Mouse (Mus musculus) liver, embryonic 11.5 days (tissue): ENCODE measurements around the gene Olfr543. TPM values are rescaled to one million over a fixed set of nuclear protein-coding genes. Genes with fewer than 3 reads are reported as not detected.

Source experiments
- ATAC-seq: fragments of 200-750 bp; cut with Nextera tagmentation; replicated peaks from 2 replicates; pipeline ENCODE4 v1.8.0; 2017; ENCODE audit warnings: moderate number of reproducible peaks, mild to moderate bottlenecking, moderate TSS enrichment, moderate library complexity; ENCODE audit not compliant: low FRiP score
- DNase-seq: peaks from one replicate; pipeline ENCODE4 v3.0.0-alpha.2; 2017; ENCODE audit warnings: low spot score
- H3K27ac ChIP-seq: fragments of 300-500 bp; sonication (generic); 2 replicates; pipeline ENCODE4 v1.5.1; 2014; ENCODE audit warnings: mild to moderate bottlenecking, low read depth, low read length, control low read depth
- H3K27me3 ChIP-seq: fragments of 300-500 bp; sonication (generic); replicated peaks from 2 replicates; pipeline ENCODE4 v1.6.1; 2014; ENCODE audit warnings: low read length, mixed read lengths; ENCODE audit not compliant: control insufficient read depth, insufficient read depth
- H3K36me3 ChIP-seq: fragments of 300-500 bp; sonication (generic); 2 replicates; pipeline ENCODE4 v1.6.1; 2014; ENCODE audit warnings: mild to moderate bottlenecking, low read length, moderate library complexity, mixed read lengths; ENCODE audit not compliant: control insufficient read depth, insufficient read depth
- H3K4me1 ChIP-seq: fragments of 300-500 bp; sonication (generic); replicated peaks from 2 replicates; pipeline ENCODE4 v1.6.1; 2014; ENCODE audit warnings: low read length, mixed read lengths; ENCODE audit not compliant: control insufficient read depth, insufficient read depth
- H3K4me2 ChIP-seq: fragments of 300-500 bp; sonication (generic); 2 replicates; pipeline ENCODE4 v1.6.1; 2014; ENCODE audit warnings: mild to moderate bottlenecking, control low read depth, moderate library complexity
- H3K4me3 ChIP-seq: fragments of 300-500 bp; sonication (generic); 2 replicates; pipeline ENCODE4 v1.5.1; 2014; ENCODE audit warnings: low read depth, low read length, control low read depth
- H3K9ac ChIP-seq: fragments of 300-500 bp; sonication (generic); 2 replicates; pipeline ENCODE4 v1.6.1; 2014; ENCODE audit warnings: low read depth, low read length, control low read depth
- H3K9me3 ChIP-seq: fragments of 300-500 bp; sonication (generic); 2 replicates; pipeline ENCODE4 v1.6.1; 2016; ENCODE audit warnings: low read length, inconsistent platforms, mixed read lengths; ENCODE audit not compliant: control insufficient read depth
- WGBS: fragments of 180-500 bp; shearing (Covaris S2); extraction: QIAGEN DNeasy Blood & Tissue Kit; methylation state at CpG from one replicate; pipeline ENCODE4 v1.1.7; 2014; 5-methylcytosine and 5-hydroxymethylcytosine counted together
- polyA plus RNA-seq: library from polyadenylated mRNA; unstranded; fragments of >200 nt; fragmentation: Nextera tagmentation; extraction: Ambion mirVana; gene quantifications from 2 replicates; pipeline ENCODE4 v1.2.1, GENCODE M21; 2014

Olfr543 gene
- 0.40 and 0.47 TPM in 2 replicates for polyA plus RNA-seq

GRCm38 (mm10) chr7:102481579-102481978, at the start of gene Olfr543:
Olfr543 (minus strand) TSS chr7:102481679.
- Histone ChIP-seq H3K4me3 (no peak within 1 kb of the TSS), H3K4me2 (no peak within 1 kb of the TSS), H3K36me3 (no peaks in the 10 kb centered on the region), H3K4me1 (peaks cover 10% of the 10 kb centered on the region), H3K9me3 (no peaks in the 10 kb centered on the region), H3K27ac (no peak within 1 kb of the TSS), H3K27me3 (no peaks in the 10 kb centered on the region), H3K9ac (no peak within 1 kb of the TSS)
- DNase-seq (no peak), ATAC-seq (no peak)
- 84% methylated on average over 4 of the region's 4 CpGs for WGBS

DNA sequence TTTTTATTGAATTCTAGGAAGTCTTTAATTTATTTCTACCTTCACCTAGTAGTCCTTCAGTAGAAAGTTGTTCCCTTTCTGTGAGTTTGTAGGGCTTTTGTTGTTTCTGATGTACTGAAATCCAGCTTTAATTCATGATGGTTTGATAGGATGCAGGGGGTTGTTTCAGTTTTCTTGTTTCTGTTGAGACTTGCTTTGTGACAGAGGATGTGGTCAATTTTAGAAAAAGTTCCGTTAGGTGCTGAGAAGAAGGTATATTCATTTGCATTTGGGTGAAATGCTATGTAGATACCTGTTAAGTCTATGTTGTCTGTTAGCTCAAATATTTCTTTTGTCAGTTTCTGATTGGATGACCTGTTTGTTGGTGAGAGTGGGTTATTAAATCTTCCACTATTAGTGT, 47.6 kb upstream of the Olfr543 start:
- DNase-seq = no peak
- Histone ChIP-seq H3K27me3 (no peaks in the 10 kb centered on the region), H3K4me1 (no peaks in the 10 kb centered on the region), H3K4me3 (no peak overlapping the region), H3K36me3 (no peaks in the 10 kb centered on the region), H3K9me3 (no peaks in the 10 kb centered on the region), H3K9ac (no peak overlapping the region), H3K4me2 (no peak overlapping the region), H3K27ac (no peak overlapping the region)
- WGBS = 77% methylated on average over 1 of the region's 1 CpGs
- ATAC-seq = no peak

DNA sequence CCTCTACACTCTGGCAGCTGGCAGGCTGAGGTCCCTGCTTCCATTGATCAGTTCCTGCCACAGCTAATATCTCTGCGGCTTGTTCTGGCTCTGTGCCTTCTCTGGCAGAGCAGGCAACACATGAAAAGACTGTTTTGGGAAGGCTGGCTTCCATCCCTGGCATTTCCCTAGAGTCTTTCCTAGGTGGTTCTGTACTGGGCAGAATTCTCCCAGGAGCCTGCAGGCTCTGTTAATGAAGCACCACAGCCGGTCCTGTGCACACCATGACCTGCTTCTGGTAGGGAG, 35.5 kb upstream of the Olfr543 start:
- Histone ChIP-seq H3K9me3 (no peaks in the 10 kb centered on the region), H3K9ac (no peak overlapping the region), H3K27me3 (peaks cover 3% of the 10 kb centered on the region; the same call in 1 of the 2 replicates), H3K27ac (no peak overlapping the region), H3K4me1 (no peaks in the 10 kb centered on the region; the same call in none of the 2 replicates), H3K4me3 (no peak overlapping the region), H3K4me2 (no peak overlapping the region), H3K36me3 (no peaks in the 10 kb centered on the region)
- 77% methylated on average over 2 of the region's 2 CpGs for WGBS
- ATAC-seq (no peak), DNase-seq (no peak)

- Histone ChIP-seq H3K4me3 (no peak overlapping the region), H3K27ac (no peak overlapping the region), H3K9me3 (no peaks in the 10 kb centered on the region), H3K4me2 (no peak overlapping the region), H3K36me3 (no peaks in the 10 kb centered on the region), H3K9ac (no peak overlapping the region), H3K27me3 (peaks cover 6% of the 10 kb centered on the region), H3K4me1 (no peaks in the 10 kb centered on the region; the same call in none of the 2 replicates)
- 0 out of 2 replicates have a peak, but pooled peaks have one; percentile 11 for ATAC-seq
- no peak for DNase-seq
- 66% methylated on average over 10 of the region's 10 CpGs for WGBS
Measured at GRCm38 (mm10) chr7:102516261-102517050, 35.0 kb upstream of the Olfr543 start.

- H3K4me2 ChIP-seq = no peak overlapping the region
- H3K36me3 ChIP-seq = no peaks in the 10 kb centered on the region
- H3K9me3 ChIP-seq = no peaks in the 10 kb centered on the region
- DNase-seq (no peak), ATAC-seq (no peak)
- WGBS = 27% methylated on average over 4 of the region's 4 CpGs
- H3K27ac ChIP-seq = no peak overlapping the region
- H3K4me1 ChIP-seq = no peaks in the 10 kb centered on the region; the same call in none of the 2 replicates
- H3K9ac ChIP-seq = no peak overlapping the region
- no peak overlapping the region for H3K4me3 ChIP-seq
- H3K27me3 ChIP-seq = peaks cover 6% of the 10 kb centered on the region
Measured at GRCm38 (mm10) chr7:102514144-102514543, 32.7 kb upstream of the Olfr543 start.

GRCm38 (mm10) chr7:102512814-102513435, 31.4 kb upstream of the Olfr543 start:
- Histone ChIP-seq H3K4me3 (peak overlapping the region; percentile 48), H3K9ac (peak overlapping the region; percentile 59), H3K27me3 (peaks cover 6% of the 10 kb centered on the region), H3K27ac (no peak overlapping the region), H3K36me3 (no peaks in the 10 kb centered on the region), H3K4me2 (peak overlapping the region; percentile 82), H3K9me3 (no peaks in the 10 kb centered on the region), H3K4me1 (no peaks in the 10 kb centered on the region; the same call in none of the 2 replicates)
- peak; percentile 87 for ATAC-seq
- 1% methylated on average over 54 of the region's 54 CpGs for WGBS
- DNase-seq = peak; percentile 88

GRCm38 (mm10) chr7:102511927-102512326, 30.4 kb upstream of the Olfr543 start:
- ATAC-seq = no peak
- no peaks in the 10 kb centered on the region for H3K9me3 ChIP-seq
- H3K27me3 ChIP-seq = peaks cover 6% of the 10 kb centered on the region
- no peaks in the 10 kb centered on the region; the same call in none of the 2 replicates for H3K4me1 ChIP-seq
- no peak overlapping the region for H3K4me2 ChIP-seq
- no peak for DNase-seq
- no peak overlapping the region for H3K4me3 ChIP-seq
- H3K9ac ChIP-seq = no peak overlapping the region
- no peak overlapping the region for H3K27ac ChIP-seq
- WGBS = 82% methylated on average over 10 of the region's 10 CpGs
- no peaks in the 10 kb centered on the region for H3K36me3 ChIP-seq

GRCm38 (mm10) chr7:102509726-102510125, 28.2 kb upstream of the Olfr543 start:
- ATAC-seq (no peak), DNase-seq (no peak)
- H3K4me2 ChIP-seq = no peak overlapping the region
- H3K9ac ChIP-seq = no peak overlapping the region
- H3K4me1 ChIP-seq = no peaks in the 10 kb centered on the region; the same call in none of the 2 replicates
- peaks cover 6% of the 10 kb centered on the region; the same call in 1 of the 2 replicates for H3K27me3 ChIP-seq
- no peak overlapping the region for H3K4me3 ChIP-seq
- WGBS = 78% methylated on average over 7 of the region's 7 CpGs
- H3K9me3 ChIP-seq = no peaks in the 10 kb centered on the region
- no peaks in the 10 kb centered on the region for H3K36me3 ChIP-seq
- H3K27ac ChIP-seq = no peak overlapping the region
